Mouse (Mus musculus): Measurements from ENCODE around the gene Natd1. TPM values are rescaled to one million over a fixed set of nuclear protein-coding genes. Genes with fewer than 3 reads are reported as not detected.

Gene Natd1
- polyA plus RNA-seq, 1 experiment from 2014 or later = 14.8 TPM

DNA sequence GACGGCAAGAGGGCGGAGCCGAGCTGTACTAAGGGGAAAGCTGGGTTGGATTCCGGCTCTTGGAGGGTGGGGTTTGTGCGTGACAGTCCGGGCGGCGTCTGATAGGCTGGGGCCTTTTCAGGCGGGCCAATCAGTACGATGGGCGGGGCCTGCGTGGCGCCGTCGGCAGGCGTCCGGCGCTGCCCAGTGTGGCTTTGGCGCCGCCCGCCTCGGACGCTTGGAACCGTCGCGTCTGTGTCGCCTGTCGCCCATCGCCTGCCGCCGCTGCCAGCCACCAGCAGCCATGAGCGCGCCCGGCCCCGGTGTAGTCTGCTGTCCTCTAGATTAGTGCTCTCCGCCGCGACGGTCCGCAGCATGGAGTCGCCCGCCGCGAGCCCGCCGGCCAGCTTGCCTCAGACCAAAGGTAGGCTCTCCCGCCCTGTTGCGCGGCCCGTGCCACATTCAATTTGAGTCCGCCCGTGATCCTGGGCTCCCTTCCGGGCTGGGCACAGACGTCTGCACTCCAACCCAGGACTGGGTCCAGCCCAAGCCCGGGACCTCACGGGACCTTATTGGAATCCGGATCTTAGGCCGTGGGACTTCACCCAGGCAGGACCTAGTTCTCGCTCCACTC lies 17.4 kb upstream of the Natd1 start, which contains the start of gene Map2k3:
Gene Map2k3, plus strand, starts transcription at position 165 of the 613 bp plus-strand sequence.
- Histone ChIP-seq H3K4me1 (replicated peaks) (peaks cover 71% of the 10 kb centered on the region), H3K27me3 (no peaks in the 10 kb centered on the region), H3K27ac (replicated peaks) (peak within 1 kb of the TSS; percentile 91), H3K9me3 (replicated peaks) (no peaks in the 10 kb centered on the region), H3K4me3 (replicated peaks) (peak within 1 kb of the TSS; percentile 90), H3K4me2 (peak within 1 kb of the TSS; percentile 91), H3K9ac (peak within 1 kb of the TSS; percentile 98), H3K36me3 (replicated peaks) (peaks cover 10% of the 10 kb centered on the region)
- peak; percentile 80 for ATAC-seq (ENCODE audit: insufficient read depth)
- WGBS (ENCODE audit: insufficient replicate concordance) = under 1% methylated on average over 59 of the region's 59 CpGs

DNA sequence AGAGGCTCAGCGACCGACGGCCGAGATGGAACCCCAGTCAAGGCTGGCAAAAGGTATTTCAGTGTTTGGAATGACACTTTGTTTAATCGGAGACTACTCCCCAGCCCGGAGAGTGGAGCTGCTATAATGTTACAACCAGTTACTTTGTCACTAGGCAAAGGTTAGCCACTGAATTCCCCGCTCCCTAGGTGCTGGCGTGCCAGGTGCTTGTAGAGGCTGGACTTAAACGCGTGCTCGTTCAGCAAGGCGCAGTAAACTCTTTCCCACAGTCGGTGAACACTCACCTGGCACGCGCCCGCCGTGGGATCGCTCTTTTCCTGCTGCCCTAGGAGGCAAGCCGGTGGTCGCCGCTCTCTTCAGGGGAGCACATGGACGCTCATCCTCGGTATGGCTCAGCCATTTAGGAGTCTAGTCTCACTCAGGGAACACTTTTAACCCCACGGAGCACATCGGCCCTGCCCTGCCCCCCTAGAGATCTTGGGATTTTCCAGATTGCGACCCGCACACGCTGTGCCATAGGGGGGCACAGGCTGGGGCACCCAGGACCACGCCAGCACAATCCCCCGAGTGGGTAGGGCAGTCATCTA lies 16.8 kb upstream of the Natd1 start:
- Histone ChIP-seq H3K4me2 (peak overlapping the region; percentile 91), H3K4me1 (replicated peaks) (peaks cover 71% of the 10 kb centered on the region), H3K27ac (replicated peaks) (peak overlapping the region; percentile 71), H3K36me3 (replicated peaks) (peaks cover 5% of the 10 kb centered on the region; the same call in 1 of the 2 replicates), H3K4me3 (replicated peaks) (peak overlapping the region; percentile 90), H3K27me3 (no peaks in the 10 kb centered on the region), H3K9ac (peak overlapping the region; percentile 72), H3K9me3 (replicated peaks) (no peaks in the 10 kb centered on the region)
- WGBS (ENCODE audit: insufficient replicate concordance) = 2% methylated on average over 30 of the region's 30 CpGs
- ATAC-seq (ENCODE audit: insufficient read depth) = peak; percentile 1

DNA sequence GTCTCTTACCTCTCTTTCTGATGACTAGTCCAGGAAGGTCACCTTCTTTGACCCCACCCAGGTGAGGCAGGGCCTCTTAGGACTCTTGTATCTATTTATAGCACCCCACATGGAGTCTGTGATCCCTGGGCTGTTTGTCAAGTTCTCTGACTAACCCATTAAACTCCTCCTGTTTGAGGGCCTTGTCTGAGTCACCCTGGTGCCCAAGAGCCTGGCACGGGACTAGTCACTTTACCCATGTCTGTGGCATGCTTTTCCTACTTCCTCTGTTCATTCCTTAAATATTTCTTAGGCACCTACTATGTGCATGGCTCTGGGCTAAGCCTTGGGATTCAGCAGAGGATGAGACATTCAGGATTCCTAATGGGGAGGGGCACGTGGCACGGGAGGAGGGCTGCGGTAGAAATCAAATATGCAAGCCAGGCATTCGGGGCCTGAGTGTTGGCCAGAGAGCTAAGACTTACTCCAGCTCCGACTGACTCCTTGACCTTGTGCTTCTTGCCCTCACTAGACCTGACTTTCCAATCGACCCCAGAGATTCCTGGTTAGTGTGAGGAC lies 16.3 kb upstream of the Natd1 start:
- H3K4me3 ChIP-seq (replicated peaks) = peak overlapping the region; percentile 90
- WGBS (ENCODE audit: insufficient replicate concordance) = 17% methylated on average over 7 of the region's 7 CpGs
- peaks cover 5% of the 10 kb centered on the region; the same call in 1 of the 2 replicates for H3K36me3 ChIP-seq (replicated peaks)
- H3K9me3 ChIP-seq (replicated peaks) = no peaks in the 10 kb centered on the region
- H3K27ac ChIP-seq (replicated peaks) = no peak overlapping the region; the same call in 1 of the 2 replicates
- no peak for ATAC-seq (ENCODE audit: insufficient read depth)
- peak overlapping the region; percentile 72 for H3K9ac ChIP-seq
- H3K4me1 ChIP-seq (replicated peaks) = peaks cover 71% of the 10 kb centered on the region
- H3K4me2 ChIP-seq = peak overlapping the region; percentile 91
- no peaks in the 10 kb centered on the region for H3K27me3 ChIP-seq

DNA sequence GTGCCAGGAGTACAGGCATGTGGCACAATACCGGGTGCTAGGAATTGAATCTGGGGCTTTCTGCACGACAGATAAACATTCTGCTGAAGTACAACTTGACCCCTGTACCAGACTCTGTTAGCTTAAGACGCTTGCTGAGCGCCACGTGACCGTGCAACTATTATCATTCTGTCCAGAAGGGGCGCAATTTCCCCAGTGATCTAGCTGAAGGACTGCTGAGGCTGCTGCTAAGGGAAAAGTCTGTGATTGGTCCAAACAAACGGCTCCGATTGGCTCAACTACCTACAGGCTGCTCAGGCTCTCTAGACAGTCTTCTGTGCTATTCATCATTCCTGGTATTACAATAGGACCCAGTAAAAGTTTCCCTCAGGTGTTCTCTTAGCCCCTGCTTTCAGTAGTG lies 12.7 kb upstream of the Natd1 start:
- Histone ChIP-seq H3K27ac (replicated peaks) (peak overlapping the region; percentile 69), H3K9me3 (replicated peaks) (no peaks in the 10 kb centered on the region), H3K9ac (0 out of 2 replicates have a peak overlapping the region, but pooled peaks have one; percentile 19), H3K4me3 (replicated peaks) (0 out of 2 replicates have a peak overlapping the region, but pooled peaks have one; percentile 0), H3K36me3 (replicated peaks) (no peaks in the 10 kb centered on the region), H3K4me2 (peak overlapping the region; percentile 48), H3K4me1 (replicated peaks) (peaks cover 73% of the 10 kb centered on the region), H3K27me3 (no peaks in the 10 kb centered on the region)
- under 1% methylated on average over 9 of the region's 9 CpGs for WGBS (ENCODE audit: insufficient replicate concordance)
- peak; percentile 13 for ATAC-seq (ENCODE audit: insufficient read depth)

DNA sequence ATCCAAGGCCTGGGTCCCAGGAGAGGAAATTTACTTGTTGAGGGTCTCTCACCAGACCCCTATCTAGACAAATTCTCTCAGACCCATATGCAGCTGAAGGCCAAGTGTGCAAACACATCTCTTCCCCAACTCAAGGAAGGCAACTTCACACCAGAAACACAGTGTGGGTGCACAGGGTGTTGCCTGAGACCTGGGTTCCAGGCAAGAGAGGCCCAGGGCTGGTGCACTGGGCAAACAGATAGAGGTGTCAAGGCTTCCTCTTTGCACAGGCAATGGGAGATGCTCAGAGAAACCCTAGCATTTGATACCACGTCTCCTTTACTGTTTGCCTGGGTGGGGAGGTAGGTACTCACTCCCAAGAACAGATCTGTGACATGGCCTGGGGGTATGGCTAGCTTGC lies 10.4 kb upstream of the Natd1 start:
- Histone ChIP-seq H3K27me3 (no peaks in the 10 kb centered on the region), H3K4me3 (replicated peaks) (peak overlapping the region; percentile 8; the same call in 1 of the 2 replicates), H3K4me1 (replicated peaks) (peaks cover 81% of the 10 kb centered on the region), H3K27ac (replicated peaks) (peak overlapping the region; percentile 93), H3K9me3 (replicated peaks) (no peaks in the 10 kb centered on the region), H3K9ac (peak overlapping the region; percentile 55), H3K36me3 (replicated peaks) (0 out of 2 replicates have a peak, but pooled peaks cover 6% of the 10 kb centered on the region), H3K4me2 (peak overlapping the region; percentile 69)
- WGBS (ENCODE audit: insufficient replicate concordance) = 43% methylated on average over 1 of the region's 1 CpGs
- peak; percentile 76 for ATAC-seq (ENCODE audit: insufficient read depth)

DNA sequence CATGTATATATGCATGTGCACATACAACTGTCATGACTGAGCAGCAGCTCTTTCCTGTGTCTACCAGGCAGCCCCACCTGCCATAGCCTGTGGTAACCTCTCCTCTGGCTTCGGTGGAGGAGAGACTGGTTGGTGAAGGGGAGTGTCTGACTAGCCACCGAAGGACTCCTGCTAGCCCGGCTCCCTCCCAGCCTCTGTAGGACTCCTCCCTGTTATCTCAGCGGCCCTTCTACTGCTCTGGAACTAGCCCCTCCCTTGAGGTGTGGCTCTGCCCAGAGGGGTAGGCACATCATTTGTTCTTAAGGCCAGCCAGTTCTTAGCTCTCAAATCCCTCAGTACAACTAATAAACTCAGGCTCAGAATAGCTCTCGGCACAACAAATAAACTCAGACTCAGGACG lies 9.9 kb upstream of the Natd1 start:
- Histone ChIP-seq H3K4me1 (replicated peaks) (peaks cover 83% of the 10 kb centered on the region), H3K36me3 (replicated peaks) (0 out of 2 replicates have a peak, but pooled peaks cover 6% of the 10 kb centered on the region), H3K27ac (replicated peaks) (peak overlapping the region; percentile 93), H3K4me2 (peak overlapping the region; percentile 69), H3K9ac (peak overlapping the region; percentile 55), H3K27me3 (no peaks in the 10 kb centered on the region), H3K9me3 (replicated peaks) (no peaks in the 10 kb centered on the region), H3K4me3 (replicated peaks) (peak overlapping the region; percentile 8)
- ATAC-seq (ENCODE audit: insufficient read depth) = peak; percentile 94
- WGBS (ENCODE audit: insufficient replicate concordance) = 26% methylated on average over 6 of the region's 6 CpGs

DNA sequence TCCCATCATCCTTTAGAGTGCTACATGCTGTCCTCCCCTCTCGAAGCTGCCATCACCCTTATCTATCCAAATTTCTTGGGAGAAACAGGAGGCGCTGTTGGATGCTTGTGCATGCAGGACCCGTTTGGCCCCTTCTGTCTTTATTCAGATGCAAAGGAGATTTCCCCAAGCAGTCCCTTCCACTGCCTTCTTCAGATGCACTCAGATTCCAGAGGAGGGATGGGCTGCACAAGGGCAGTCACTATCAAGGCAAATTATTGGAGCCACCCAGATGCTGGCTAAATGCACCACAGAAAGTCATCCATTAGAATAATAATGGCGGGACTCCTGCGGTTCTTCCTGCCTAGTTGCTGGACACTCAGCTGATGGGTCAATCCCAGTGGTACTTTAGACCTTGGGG lies 8.4 kb upstream of the Natd1 start:
- H3K4me1 ChIP-seq (replicated peaks) = peaks cover 87% of the 10 kb centered on the region
- H3K9me3 ChIP-seq (replicated peaks) = no peaks in the 10 kb centered on the region
- 78% methylated on average over 5 of the region's 5 CpGs for WGBS (ENCODE audit: insufficient replicate concordance)
- H3K4me3 ChIP-seq (replicated peaks) = no peak overlapping the region
- H3K36me3 ChIP-seq (replicated peaks) = 0 out of 2 replicates have a peak, but pooled peaks cover 6% of the 10 kb centered on the region
- no peaks in the 10 kb centered on the region for H3K27me3 ChIP-seq
- ATAC-seq (ENCODE audit: insufficient read depth) = no peak
- peak overlapping the region; percentile 82 for H3K27ac ChIP-seq (replicated peaks)
- H3K9ac ChIP-seq = no peak overlapping the region
- peak overlapping the region; percentile 51 for H3K4me2 ChIP-seq

DNA sequence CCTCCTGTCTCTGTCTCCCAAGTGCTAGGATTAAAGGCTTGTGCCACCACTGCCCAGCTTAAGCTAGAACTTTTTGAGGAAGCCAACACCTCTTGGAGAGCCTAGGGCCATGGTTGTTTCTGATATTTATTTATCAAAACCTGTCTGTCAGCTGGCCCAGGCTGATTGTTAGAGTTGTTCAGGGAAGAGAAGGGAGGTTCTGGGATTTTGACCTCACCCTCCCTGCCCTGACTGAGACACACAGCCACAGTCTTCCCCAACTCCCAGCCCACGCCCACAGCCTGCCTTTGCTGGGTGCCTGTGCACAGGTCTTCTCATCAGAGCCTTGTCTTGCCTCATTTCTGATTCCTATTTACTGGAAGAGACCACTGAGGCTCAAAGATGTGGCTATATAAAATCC lies 7.6 kb upstream of the Natd1 start:
- H3K27me3 ChIP-seq = no peaks in the 10 kb centered on the region
- 41% methylated on average over 1 of the region's 1 CpGs for WGBS (ENCODE audit: insufficient replicate concordance)
- ATAC-seq (ENCODE audit: insufficient read depth) = peak; percentile 56
- peak overlapping the region; percentile 51 for H3K4me2 ChIP-seq
- no peaks in the 10 kb centered on the region for H3K9me3 ChIP-seq (replicated peaks)
- H3K36me3 ChIP-seq (replicated peaks) = 0 out of 2 replicates have a peak, but pooled peaks cover 6% of the 10 kb centered on the region
- peak overlapping the region; percentile 82 for H3K27ac ChIP-seq (replicated peaks)
- H3K9ac ChIP-seq = peak overlapping the region; percentile 25; the same call in 1 of the 2 replicates
- peaks cover 89% of the 10 kb centered on the region for H3K4me1 ChIP-seq (replicated peaks)
- H3K4me3 ChIP-seq (replicated peaks) = no peak overlapping the region

DNA sequence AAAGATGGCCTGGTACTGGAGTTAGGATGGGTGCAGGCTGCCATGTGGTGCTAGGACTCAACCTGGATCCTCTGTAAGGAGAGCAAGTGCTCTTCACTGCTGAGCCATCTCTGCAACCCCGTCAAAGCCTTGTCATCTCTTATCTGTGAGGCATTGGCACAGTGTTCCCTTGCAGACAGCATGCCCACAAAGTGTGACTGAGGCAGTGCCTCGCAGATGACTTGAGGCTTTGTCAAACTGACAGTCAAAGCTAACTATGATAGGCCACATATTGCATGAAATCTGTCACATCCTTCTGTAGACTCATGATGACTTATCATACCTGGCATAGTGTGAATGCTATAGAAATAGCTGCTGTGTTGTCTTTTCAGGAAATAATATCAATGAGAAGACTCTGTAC lies 5.5 kb upstream of the Natd1 start:
- Histone ChIP-seq H3K9me3 (replicated peaks) (no peaks in the 10 kb centered on the region), H3K9ac (peak overlapping the region; percentile 13; the same call in 1 of the 2 replicates), H3K36me3 (replicated peaks) (0 out of 2 replicates have a peak, but pooled peaks cover 6% of the 10 kb centered on the region), H3K4me3 (replicated peaks) (no peak overlapping the region), H3K27ac (replicated peaks) (peak overlapping the region; percentile 64), H3K4me1 (replicated peaks) (peaks cover 85% of the 10 kb centered on the region), H3K4me2 (no peak overlapping the region), H3K27me3 (no peaks in the 10 kb centered on the region)
- no peak for ATAC-seq (ENCODE audit: insufficient read depth)
- WGBS (ENCODE audit: insufficient replicate concordance) = 19% methylated on average over 2 of the region's 2 CpGs

DNA sequence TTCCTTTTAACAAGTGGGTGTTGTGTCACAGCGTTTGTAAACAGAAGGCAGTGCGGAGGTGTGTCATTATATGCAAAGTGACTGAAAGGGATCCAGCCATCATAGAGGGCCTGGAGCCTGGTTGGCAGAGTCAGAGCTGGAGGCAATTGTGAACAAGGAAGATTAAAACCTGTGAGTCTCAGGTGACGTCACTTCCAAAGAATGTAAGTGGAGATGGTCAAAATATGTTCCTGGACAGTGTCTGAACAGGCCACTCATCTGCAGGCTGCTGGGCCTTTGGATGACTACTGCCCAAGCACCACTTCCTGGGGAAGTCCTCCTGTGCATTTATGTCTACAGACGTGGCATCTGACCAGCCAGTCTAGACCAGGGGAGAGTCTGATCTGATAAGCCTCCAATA lies 651 bp upstream of the Natd1 start:
- H3K27ac ChIP-seq (replicated peaks) = no peak overlapping the region
- peaks cover 73% of the 10 kb centered on the region for H3K4me1 ChIP-seq (replicated peaks)
- no peak overlapping the region for H3K4me2 ChIP-seq
- 65% methylated on average over 4 of the region's 4 CpGs for WGBS (ENCODE audit: insufficient replicate concordance)
- no peaks in the 10 kb centered on the region for H3K9me3 ChIP-seq (replicated peaks)
- H3K9ac ChIP-seq = no peak overlapping the region
- no peaks in the 10 kb centered on the region for H3K36me3 ChIP-seq (replicated peaks)
- no peak overlapping the region for H3K4me3 ChIP-seq (replicated peaks)
- no peaks in the 10 kb centered on the region for H3K27me3 ChIP-seq
- ATAC-seq (ENCODE audit: insufficient read depth) = no peak

All from liver, embryonic 15.5 days (tissue).